Mouse (Mus musculus) cerebellum, adult 9-11 months (tissue): ENCODE results near the gene Cabin1.
"Not testable (repeated sequence)": the region's sequence is repeated elsewhere in the genome, so short reads cannot be mapped to it uniquely, and the experiment has no call there.

Source experiments
- DNase-seq: peaks from one replicate; pipeline ENCODE4 v3.0.0; 2022

Gene Cabin1

GRCm38 (mm10) chr10:75763682-75764518 is at the start of gene Cabin1:
TSS of gene Cabin1 (minus strand) at chr10:75764341.
- peak; percentile 97 for DNase-seq

GRCm38 (mm10) chr10:75804217-75804616 is 40.1 kb upstream of the Cabin1 start:
- no peak for DNase-seq

GRCm38 (mm10) chr10:75798176-75798696 is 34.1 kb upstream of the Cabin1 start, which contains the start of gene Gstt1:
TSS of gene Gstt1 (minus strand) at chr10:75798584.
- peak; percentile 80 for DNase-seq

GRCm38 (mm10) chr10:75797619-75798175 is 33.6 kb upstream of the Cabin1 start:
- DNase-seq: peak; percentile 83

- peak; percentile 50 for DNase-seq
Observed at GRCm38 (mm10) chr10:75796731-75797516, 32.8 kb upstream of the Cabin1 start.

GRCm38 (mm10) chr10:75794880-75795279 is 30.7 kb upstream of the Cabin1 start:
- DNase-seq: no peak

- DNase-seq: no peak
Observed at GRCm38 (mm10) chr10:75790773-75791172, 26.6 kb upstream of the Cabin1 start.

GRCm38 (mm10) chr10:75789841-75790240 is 25.7 kb upstream of the Cabin1 start:
- no peak for DNase-seq

GRCm38 (mm10) chr10:75789081-75789735 is 25.1 kb upstream of the Cabin1 start:
- DNase-seq: no peak

GRCm38 (mm10) chr10:75788277-75788676 is 24.1 kb upstream of the Cabin1 start:
- no peak for DNase-seq

- no peak for DNase-seq
Observed at GRCm38 (mm10) chr10:75785442-75785841, 21.3 kb upstream of the Cabin1 start.

GRCm38 (mm10) chr10:75780769-75781578 is 16.8 kb upstream of the Cabin1 start, which contains the start of the genes Gm20441 and Gstt3:
TSS of gene Gm20441 (minus strand) at chr10:75780954.
TSS of gene Gstt3 (minus strand) at chr10:75781414.
- DNase-seq: no peak

- no peak for DNase-seq
Observed at GRCm38 (mm10) chr10:75779206-75780174, 15.3 kb upstream of the Cabin1 start.

GRCm38 (mm10) chr10:75777885-75778284 is 13.7 kb upstream of the Cabin1 start:
- DNase-seq: peak; percentile 61

GRCm38 (mm10) chr10:75776562-75776961 is 12.4 kb upstream of the Cabin1 start:
- no peak for DNase-seq

- DNase-seq: no peak
Observed at GRCm38 (mm10) chr10:75774587-75774986, 10.4 kb upstream of the Cabin1 start.

GRCm38 (mm10) chr10:75774102-75774501 is 10.0 kb upstream of the Cabin1 start:
- DNase-seq: no peak

GRCm38 (mm10) chr10:75772795-75773664 is 8.9 kb upstream of the Cabin1 start, which contains the start of gene Ddt:
TSS of gene Ddt (minus strand) at chr10:75773414.
- peak; percentile 94 for DNase-seq

- not testable (repeated sequence) for DNase-seq
Observed at GRCm38 (mm10) chr10:75767756-75768155, 3.6 kb upstream of the Cabin1 start.
